Mouse (Mus musculus): ENCODE data around the gene Yipf4. TPM values are rescaled to one million over a fixed set of nuclear protein-coding genes. Genes with fewer than 3 reads are reported as not detected.
A peak's percentile ranks its signal among the peaks of the same experiment; 100 is the strongest.
"Not testable (repeated sequence)": the region's sequence is repeated elsewhere in the genome, so short reads cannot be mapped to it uniquely, and the experiment has no call there.

Gene Yipf4
- polyA plus RNA-seq, 1 experiment from 2014 or later = 82.8 TPM

DNA sequence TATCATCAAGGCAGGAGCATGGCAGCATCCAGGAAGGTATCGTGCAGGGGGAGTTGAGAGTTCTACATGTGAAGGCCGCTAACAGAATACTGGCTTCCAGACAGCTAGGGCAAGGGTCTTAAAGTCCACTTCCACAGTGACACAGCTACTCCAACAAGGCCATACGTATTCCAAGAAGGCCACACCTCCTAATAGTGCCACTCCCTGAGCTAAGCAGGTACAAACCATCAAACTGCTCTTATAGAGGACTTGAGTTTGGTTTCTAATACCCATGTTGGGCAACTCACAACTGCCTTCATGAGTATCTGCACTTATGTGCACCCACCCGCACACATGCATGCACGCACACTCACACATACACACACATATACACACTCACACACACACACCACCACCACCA is 32.5 kb upstream of the Yipf4 start:
- Histone ChIP-seq H3K36me3 (ENCODE audit: control insufficient read depth, insufficient read depth) (peaks cover 21% of the 10 kb centered on the region; the same call in 1 of the 2 replicates), H3K9ac (ENCODE audit: low read depth, low read length) (no peak overlapping the region), H3K27ac (ENCODE audit: low read depth, low read length) (0 out of 2 replicates have a peak overlapping the region, but pooled peaks have one; percentile 98), H3K27me3 (replicated peaks; ENCODE audit: control insufficient read depth, insufficient read depth, low read length) (no peaks in the 10 kb centered on the region), H3K4me1 (replicated peaks; ENCODE audit: control insufficient read depth, insufficient read depth, low read length) (no peaks in the 10 kb centered on the region), H3K4me3 (ENCODE audit: low read depth, low read length) (peak overlapping the region; percentile 49), H3K4me2 (replicated peaks; ENCODE audit: low read depth) (peak overlapping the region; percentile 60), H3K9me3 (ENCODE audit: control insufficient read depth) (no peaks in the 10 kb centered on the region)
- no peak for TF ChIP-seq CTCF (IDR thresholded peaks at IDR 0.05; ENCODE audit: low read depth)
- WGBS = 67% methylated on average over 5 of the region's 5 CpGs
- peak; percentile 65 for ATAC-seq

- TF ChIP-seq CTCF (IDR thresholded peaks at IDR 0.05; ENCODE audit: low read depth) = no peak
- peak overlapping the region; percentile 60 for H3K4me2 ChIP-seq (replicated peaks; ENCODE audit: low read depth)
- peak overlapping the region; percentile 98 for H3K27ac ChIP-seq (ENCODE audit: low read depth, low read length)
- WGBS = 31% methylated on average over 10 of the region's 10 CpGs
- no peaks in the 10 kb centered on the region for H3K9me3 ChIP-seq (ENCODE audit: control insufficient read depth)
- peak overlapping the region; percentile 77 for H3K9ac ChIP-seq (ENCODE audit: low read depth, low read length)
- peak overlapping the region; percentile 49 for H3K4me3 ChIP-seq (ENCODE audit: low read depth, low read length)
- ATAC-seq = peak; percentile 66
- H3K36me3 ChIP-seq (ENCODE audit: control insufficient read depth, insufficient read depth) = peaks cover 13% of the 10 kb centered on the region; the same call in 1 of the 2 replicates
- no peaks in the 10 kb centered on the region for H3K4me1 ChIP-seq (replicated peaks; ENCODE audit: control insufficient read depth, insufficient read depth, low read length)
- H3K27me3 ChIP-seq (replicated peaks; ENCODE audit: control insufficient read depth, insufficient read depth, low read length) = no peaks in the 10 kb centered on the region
These were observed 31.2 kb upstream of the Yipf4 start for GRCm38 (mm10) chr17:74457972-74458677.

DNA sequence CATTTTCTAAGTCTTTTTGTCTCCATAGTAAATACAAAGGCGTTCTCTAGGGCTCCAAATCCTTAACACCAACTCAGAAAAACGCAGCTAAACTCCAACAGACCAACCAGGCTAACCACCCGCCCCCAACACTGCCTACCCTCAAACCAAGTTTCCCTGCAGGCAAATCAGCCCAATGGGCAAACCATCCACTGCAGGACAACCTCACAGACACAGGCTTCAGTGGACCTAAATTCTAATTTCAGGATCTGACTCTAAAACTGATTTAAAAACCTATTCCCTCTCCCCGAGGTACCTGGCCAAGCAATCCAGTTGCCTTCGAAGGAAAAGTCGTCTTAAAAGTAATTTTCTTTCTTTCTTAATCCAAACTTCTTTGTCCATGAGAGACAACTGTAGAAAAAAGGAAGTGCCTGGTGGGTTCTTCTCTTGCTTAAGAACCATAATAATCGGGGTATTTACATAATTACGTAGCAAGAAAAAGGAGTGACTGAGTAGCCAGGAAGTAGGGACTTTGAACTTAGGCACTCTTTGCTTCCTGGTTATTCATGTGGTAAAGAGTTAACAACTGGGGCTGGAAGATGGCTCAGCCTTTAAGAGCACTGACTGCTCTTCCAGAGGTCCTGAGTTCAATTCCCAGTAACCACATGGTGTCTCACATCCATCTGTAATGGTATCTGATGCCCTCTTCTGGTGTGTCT is 30.4 kb upstream of the Yipf4 start, which contains the start of gene Nlrc4:
Nlrc4 (minus strand) TSS at position 432 of the 698 bp plus-strand sequence.
- H3K9me3 ChIP-seq (ENCODE audit: control insufficient read depth) = no peaks in the 10 kb centered on the region
- no peaks in the 10 kb centered on the region for H3K27me3 ChIP-seq (replicated peaks; ENCODE audit: control insufficient read depth, insufficient read depth, low read length)
- H3K4me3 ChIP-seq (ENCODE audit: low read depth, low read length) = peak within 1 kb of the TSS; percentile 49
- peaks cover 13% of the 10 kb centered on the region; the same call in 1 of the 2 replicates for H3K36me3 ChIP-seq (ENCODE audit: control insufficient read depth, insufficient read depth)
- 0 out of 2 replicates have a peak, but pooled peaks cover 2% of the 10 kb centered on the region for H3K4me1 ChIP-seq (replicated peaks; ENCODE audit: control insufficient read depth, insufficient read depth, low read length)
- H3K9ac ChIP-seq (ENCODE audit: low read depth, low read length) = peak within 1 kb of the TSS; percentile 77
- ATAC-seq = peak; percentile 70
- no peak for TF ChIP-seq CTCF (IDR thresholded peaks at IDR 0.05; ENCODE audit: low read depth)
- peak within 1 kb of the TSS; percentile 60 for H3K4me2 ChIP-seq (replicated peaks; ENCODE audit: low read depth)
- 26% methylated on average over 8 of the region's 8 CpGs for WGBS
- peak within 1 kb of the TSS; percentile 98 for H3K27ac ChIP-seq (ENCODE audit: low read depth, low read length)

- Histone ChIP-seq H3K27ac (ENCODE audit: low read depth, low read length) (peak overlapping the region; percentile 7; the same call in 1 of the 2 replicates), H3K4me1 (replicated peaks; ENCODE audit: control insufficient read depth, insufficient read depth, low read length) (0 out of 2 replicates have a peak, but pooled peaks cover 2% of the 10 kb centered on the region), H3K4me2 (replicated peaks; ENCODE audit: low read depth) (no peak overlapping the region), H3K27me3 (replicated peaks; ENCODE audit: control insufficient read depth, insufficient read depth, low read length) (no peaks in the 10 kb centered on the region), H3K36me3 (ENCODE audit: control insufficient read depth, insufficient read depth) (no peaks in the 10 kb centered on the region), H3K4me3 (ENCODE audit: low read depth, low read length) (no peak overlapping the region), H3K9ac (ENCODE audit: low read depth, low read length) (no peak overlapping the region), H3K9me3 (ENCODE audit: control insufficient read depth) (no peaks in the 10 kb centered on the region)
- ATAC-seq = peak; percentile 84
- TF ChIP-seq CTCF (IDR thresholded peaks at IDR 0.05; ENCODE audit: low read depth) = no peak
These were observed 25.8 kb upstream of the Yipf4 start for GRCm38 (mm10) chr17:74463510-74463909.

GRCm38 (mm10) chr17:74467981-74468380 is 21.3 kb upstream of the Yipf4 start:
- not testable (repeated sequence) for ATAC-seq; H3K27me3 ChIP-seq (replicated peaks; ENCODE audit: control insufficient read depth, insufficient read depth, low read length); H3K9me3 ChIP-seq (ENCODE audit: control insufficient read depth); H3K9ac ChIP-seq (ENCODE audit: low read depth, low read length); H3K4me1 ChIP-seq (replicated peaks; ENCODE audit: control insufficient read depth, insufficient read depth, low read length); H3K4me3 ChIP-seq (ENCODE audit: low read depth, low read length); H3K4me2 ChIP-seq (replicated peaks; ENCODE audit: low read depth); H3K36me3 ChIP-seq (ENCODE audit: control insufficient read depth, insufficient read depth); H3K27ac ChIP-seq (ENCODE audit: low read depth, low read length)
- WGBS = 93% methylated on average over 2 of the region's 2 CpGs

DNA sequence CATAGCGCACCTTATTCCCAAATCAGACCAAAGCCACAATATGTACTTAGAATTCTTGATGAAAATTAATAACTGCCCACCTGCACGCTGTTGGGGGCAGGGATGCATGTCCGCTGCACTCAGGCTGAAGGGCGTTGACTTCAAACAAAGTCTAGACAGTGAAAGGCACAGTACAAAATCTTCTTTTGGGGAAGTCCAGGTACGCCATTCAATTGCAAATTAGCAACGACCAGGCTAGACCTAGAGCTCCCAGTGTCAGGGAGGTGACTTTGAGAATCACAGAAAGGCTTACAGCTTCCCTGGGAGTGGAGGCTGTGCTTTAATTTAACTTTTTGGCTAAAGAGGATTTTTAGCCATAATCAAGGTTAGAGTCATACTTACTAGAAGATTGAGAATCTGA is 19.2 kb upstream of the Yipf4 start:
- H3K9me3 ChIP-seq (ENCODE audit: control insufficient read depth); H3K27ac ChIP-seq (ENCODE audit: low read depth, low read length); H3K27me3 ChIP-seq (replicated peaks; ENCODE audit: control insufficient read depth, insufficient read depth, low read length); H3K4me1 ChIP-seq (replicated peaks; ENCODE audit: control insufficient read depth, insufficient read depth, low read length); H3K4me3 ChIP-seq (ENCODE audit: low read depth, low read length); H3K9ac ChIP-seq (ENCODE audit: low read depth, low read length); H3K4me2 ChIP-seq (replicated peaks; ENCODE audit: low read depth); H3K36me3 ChIP-seq (ENCODE audit: control insufficient read depth, insufficient read depth); ATAC-seq: not testable (repeated sequence)
- 87% methylated on average over 6 of the region's 6 CpGs for WGBS

Measured in intestine, postnatal 0 days (tissue).